Mouse (Mus musculus) embryonic facial prominence, embryonic 10.5 days (tissue): ENCODE measurements at regions not wholly inside any gene's neighbourhood (a gene's known extent, or its start where the extent isn't known, plus 50 kb on each side); places are given as distances from the start of the nearest gene placed in this dataset.

ENCODE experiments used
- DNase-seq: peaks from one replicate; pipeline ENCODE4 v3.0.0-alpha.2; 2017; ENCODE audit warnings: low spot score
- H3K27ac ChIP-seq: fragments of 300-500 bp; sonication (generic); replicated peaks from 2 replicates; pipeline ENCODE4 v1.5.1; 2016; ENCODE audit warnings: mild to moderate bottlenecking
- H3K27me3 ChIP-seq: fragments of 300-500 bp; sonication (generic); replicated peaks from 2 replicates; pipeline ENCODE4 v1.6.1; 2016; ENCODE audit warnings: low read depth, mild to moderate bottlenecking; ENCODE audit not compliant: poor library complexity, severe bottlenecking
- H3K36me3 ChIP-seq: fragments of 300-500 bp; sonication (generic); replicated peaks from 2 replicates; pipeline ENCODE4 v1.6.1; 2016; ENCODE audit warnings: mild to moderate bottlenecking, moderate library complexity
- H3K4me1 ChIP-seq: fragments of 300-500 bp; sonication (generic); 2 replicates; pipeline ENCODE4 v1.6.1; 2016
- H3K4me3 ChIP-seq: fragments of 300-500 bp; sonication (generic); 2 replicates; pipeline ENCODE4 v1.5.1; 2016; ENCODE audit warnings: mild to moderate bottlenecking, moderate library complexity
- H3K9me3 ChIP-seq: fragments of 300-500 bp; sonication (generic); 2 replicates; pipeline ENCODE4 v1.6.1; 2016; ENCODE audit warnings: mild to moderate bottlenecking
- WGBS: fragments of 180-500 bp; shearing (Covaris S2); methylation state at CpG from one replicate; pipeline ENCODE4 v1.1.7; 2016; 5-methylcytosine and 5-hydroxymethylcytosine counted together

GRCm38 (mm10) chr7:49704635-49705034 lies 54.3 kb upstream of the Htatip2 start:
- Histone ChIP-seq H3K36me3 (no peaks in the 10 kb centered on the region), H3K4me3 (no peak overlapping the region), H3K27ac (no peak overlapping the region), H3K27me3 (peaks cover 96% of the 10 kb centered on the region), H3K4me1 (peaks cover 29% of the 10 kb centered on the region), H3K9me3 (no peaks in the 10 kb centered on the region)
- 16% methylated on average over 2 of the region's 2 CpGs for WGBS
- DNase-seq: no peak

- 22% methylated on average over 8 of the region's 8 CpGs for WGBS
- H3K36me3 ChIP-seq: no peaks in the 10 kb centered on the region
- no peaks in the 10 kb centered on the region for H3K9me3 ChIP-seq
- no peak overlapping the region for H3K27ac ChIP-seq
- no peak overlapping the region for H3K4me3 ChIP-seq
- DNase-seq: no peak
- H3K27me3 ChIP-seq: peaks cover 100% of the 10 kb centered on the region
- H3K4me1 ChIP-seq: peaks cover 37% of the 10 kb centered on the region
Observed at GRCm38 (mm10) chr7:49700734-49701133, 58.2 kb upstream of the Htatip2 start.

GRCm38 (mm10) chr7:49700024-49700390 lies 58.9 kb upstream of the Htatip2 start:
- peaks cover 100% of the 10 kb centered on the region for H3K27me3 ChIP-seq
- WGBS: 49% methylated on average over 15 of the region's 15 CpGs
- no peaks in the 10 kb centered on the region for H3K9me3 ChIP-seq
- H3K36me3 ChIP-seq: no peaks in the 10 kb centered on the region
- no peak overlapping the region for H3K4me3 ChIP-seq
- H3K4me1 ChIP-seq: peaks cover 33% of the 10 kb centered on the region
- H3K27ac ChIP-seq: no peak overlapping the region
- no peak for DNase-seq

- Histone ChIP-seq H3K36me3 (no peaks in the 10 kb centered on the region), H3K27ac (no peak overlapping the region), H3K9me3 (no peaks in the 10 kb centered on the region), H3K4me1 (peaks cover 30% of the 10 kb centered on the region), H3K4me3 (no peak overlapping the region), H3K27me3 (peaks cover 100% of the 10 kb centered on the region)
- DNase-seq: no peak
- WGBS: 27% methylated on average over 13 of the region's 13 CpGs
Observed at GRCm38 (mm10) chr7:49699107-49700023, 59.5 kb upstream of the Htatip2 start.

DNA sequence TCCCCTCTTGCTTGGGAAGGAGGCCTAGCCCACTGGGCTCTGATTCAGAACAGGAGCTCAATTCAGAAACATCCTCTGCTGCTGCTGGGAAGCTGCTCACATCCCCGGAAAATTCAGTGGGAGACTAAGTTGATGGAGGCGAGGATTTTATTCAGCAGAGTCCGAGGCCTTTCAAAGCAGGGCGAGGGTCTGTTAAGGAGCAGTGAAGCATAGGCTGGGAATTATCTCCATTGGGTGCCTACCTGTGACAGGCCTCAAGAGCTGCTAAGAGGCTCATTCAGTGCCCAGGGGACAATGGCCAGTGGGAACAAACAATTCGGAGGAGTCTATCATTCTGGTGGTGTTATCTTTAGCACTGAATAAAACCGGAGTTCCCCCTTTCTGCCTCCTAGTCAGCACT lies 59.6 kb upstream of the Dbx1 start:
- no peaks in the 10 kb centered on the region for H3K9me3 ChIP-seq
- no peak overlapping the region for H3K27ac ChIP-seq
- H3K4me3 ChIP-seq: no peak overlapping the region
- DNase-seq: no peak
- H3K36me3 ChIP-seq: no peaks in the 10 kb centered on the region
- 13% methylated on average over 6 of the region's 6 CpGs for WGBS
- peaks cover 100% of the 10 kb centered on the region for H3K27me3 ChIP-seq
- peaks cover 28% of the 10 kb centered on the region for H3K4me1 ChIP-seq

- Histone ChIP-seq H3K9me3 (no peaks in the 10 kb centered on the region), H3K4me1 (peaks cover 15% of the 10 kb centered on the region), H3K27me3 (peaks cover 96% of the 10 kb centered on the region), H3K36me3 (no peaks in the 10 kb centered on the region), H3K27ac (no peak overlapping the region), H3K4me3 (no peak overlapping the region)
- DNase-seq: no peak
- 38% methylated on average over 6 of the region's 6 CpGs for WGBS
Observed at GRCm38 (mm10) chr7:49689546-49689945, 52.9 kb upstream of the Dbx1 start.

DNA sequence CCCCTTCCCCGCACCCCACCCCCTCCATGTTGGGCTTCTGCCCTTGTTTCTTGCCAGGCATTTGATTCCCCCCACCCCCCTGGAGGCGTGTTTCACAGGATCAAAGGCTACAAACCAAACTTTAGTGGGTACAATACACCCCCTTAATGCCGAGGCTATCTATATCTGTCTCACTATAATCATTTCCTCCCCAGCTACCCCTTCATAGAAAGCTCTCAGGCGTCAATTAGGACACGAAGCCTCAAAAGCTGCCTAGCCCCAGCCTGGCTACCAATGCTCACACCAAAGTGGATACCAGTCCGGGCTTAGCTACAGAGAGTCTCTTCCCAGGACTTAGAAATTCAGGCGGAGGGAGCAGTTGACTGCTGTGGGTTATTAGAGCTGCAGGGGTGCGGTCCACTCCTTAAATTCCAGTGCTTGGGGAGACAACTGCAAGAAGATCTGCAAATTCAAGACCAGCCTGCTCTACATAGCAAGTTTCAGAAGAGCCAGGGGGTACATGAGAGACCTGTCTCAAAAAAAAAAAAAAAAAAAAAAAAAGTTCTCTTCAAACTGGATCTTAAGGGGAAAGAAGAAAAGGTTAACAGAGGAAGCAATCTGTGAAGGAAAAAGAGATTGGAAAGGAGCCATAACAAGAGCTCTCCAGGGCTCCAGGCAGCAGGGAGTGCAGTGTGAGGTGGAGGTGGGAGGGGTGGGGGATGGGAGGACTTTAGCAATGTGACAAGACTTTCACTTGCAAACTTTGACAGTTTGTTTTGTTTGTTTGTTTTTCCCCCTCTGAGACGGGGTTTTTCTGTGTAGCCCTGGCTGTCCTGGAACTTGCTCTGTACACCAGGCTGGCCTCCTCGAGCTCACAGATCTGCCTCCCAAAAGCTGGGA lies 52.1 kb upstream of the Dbx1 start:
- peaks cover 15% of the 10 kb centered on the region for H3K4me1 ChIP-seq
- WGBS: 3% methylated on average over 10 of the region's 10 CpGs
- H3K4me3 ChIP-seq: peak overlapping the region; percentile 28; the same call in 1 of the 2 replicates
- peaks cover 96% of the 10 kb centered on the region for H3K27me3 ChIP-seq
- no peaks in the 10 kb centered on the region for H3K36me3 ChIP-seq
- H3K27ac ChIP-seq: no peak overlapping the region
- no peak for DNase-seq
- no peaks in the 10 kb centered on the region for H3K9me3 ChIP-seq

DNA sequence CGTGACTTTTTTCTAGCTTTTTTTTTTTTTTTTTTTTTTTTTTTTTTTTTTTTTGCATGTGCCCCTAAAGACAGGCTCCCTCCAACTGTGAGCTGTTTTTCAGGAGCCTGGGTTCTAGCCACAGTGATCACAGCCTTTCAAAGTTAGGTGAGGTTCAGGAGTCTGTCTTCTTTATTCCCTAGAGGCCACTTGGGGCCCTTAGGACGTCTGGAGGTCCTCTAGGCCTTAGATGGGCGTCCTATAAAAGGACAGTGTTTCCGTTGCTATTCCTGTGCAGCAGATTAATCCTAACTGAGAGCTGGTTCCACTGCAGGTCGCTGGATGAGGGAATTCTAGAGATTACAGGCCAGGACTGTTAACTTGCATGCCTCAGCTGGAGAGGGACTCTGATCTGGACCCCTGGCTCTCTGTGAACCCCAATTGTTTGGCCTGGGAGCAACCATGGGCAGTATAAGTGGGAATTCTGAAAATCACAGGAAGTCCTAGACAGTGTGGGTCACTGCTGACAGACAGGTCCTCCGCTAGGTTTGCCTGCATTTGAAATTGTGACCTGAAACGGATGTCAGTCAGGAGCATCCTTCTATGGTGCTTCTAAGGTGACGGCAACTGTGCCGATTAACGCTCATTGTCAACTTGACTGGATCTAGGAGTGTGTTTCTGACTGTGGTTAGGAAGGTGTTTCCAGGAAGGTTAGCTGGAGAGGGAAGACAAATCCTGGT lies 51.2 kb upstream of the Dbx1 start:
- Histone ChIP-seq H3K27ac (no peak overlapping the region), H3K36me3 (no peaks in the 10 kb centered on the region), H3K9me3 (no peaks in the 10 kb centered on the region), H3K27me3 (peaks cover 96% of the 10 kb centered on the region), H3K4me3 (no peak overlapping the region), H3K4me1 (peaks cover 15% of the 10 kb centered on the region)
- 14% methylated on average over 10 of the region's 10 CpGs for WGBS
- no peak for DNase-seq

DNA sequence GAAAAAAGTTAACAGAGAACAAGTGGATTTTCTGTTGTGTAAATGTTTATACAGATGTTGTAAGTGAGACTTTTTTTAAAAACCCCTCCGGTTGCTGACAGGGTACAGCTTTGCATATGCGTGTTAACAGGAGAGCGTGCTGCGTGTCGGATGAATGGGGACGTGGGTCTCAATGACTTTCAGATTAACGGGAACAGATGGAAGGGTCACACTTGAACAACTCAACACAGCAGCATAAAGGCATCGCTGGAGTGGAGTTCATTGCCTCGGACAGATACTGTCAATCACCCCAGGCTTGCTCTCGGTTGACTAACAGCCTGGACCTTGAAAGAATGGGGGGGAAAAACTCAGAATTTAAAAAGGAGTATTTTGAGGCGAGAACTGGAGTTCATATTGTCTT lies 50.3 kb upstream of the Dbx1 start:
- peaks cover 96% of the 10 kb centered on the region for H3K27me3 ChIP-seq
- DNase-seq: peak; percentile 33
- no peak overlapping the region for H3K4me3 ChIP-seq
- H3K9me3 ChIP-seq: no peaks in the 10 kb centered on the region
- WGBS: 18% methylated on average over 11 of the region's 11 CpGs
- H3K27ac ChIP-seq: no peak overlapping the region
- peaks cover 15% of the 10 kb centered on the region for H3K4me1 ChIP-seq
- no peaks in the 10 kb centered on the region for H3K36me3 ChIP-seq
